Mouse (Mus musculus): Measurements from ENCODE around the gene Phactr2. TPM values are rescaled to one million over a fixed set of nuclear protein-coding genes. Genes with fewer than 3 reads are reported as not detected.
A peak's percentile ranks its signal among the peaks of the same experiment; 100 is the strongest.

Phactr2 gene
- total RNA-seq, 4 experiments from 2014 or later, result 23.1 to 26.1 (median 24.9) TPM

- no peak for DNase-seq (ENCODE audit: low spot score in 2 of 2)
Observed at GRCm38 (mm10) chr10:13401971-13402370, 72.2 kb downstream of the Phactr2 start.

GRCm38 (mm10) chr10:13395753-13396152 is 78.5 kb downstream of the Phactr2 start:
- DNase-seq (ENCODE audit: low spot score in 2 of 2), result no peak

- DNase-seq (ENCODE audit: low spot score in 2 of 2), result no peak
Observed at GRCm38 (mm10) chr10:13394000-13394399, 80.2 kb downstream of the Phactr2 start.

GRCm38 (mm10) chr10:13388116-13388922 is 85.9 kb downstream of the Phactr2 start:
- peak in 1 of 2 experiments; percentile 10 for DNase-seq (ENCODE audit: low spot score in 2 of 2)

- peak in 1 of 2 experiments; percentile 26 for DNase-seq (ENCODE audit: low spot score in 2 of 2)
Observed at GRCm38 (mm10) chr10:13384866-13385265, 89.3 kb downstream of the Phactr2 start.

GRCm38 (mm10) chr10:13377895-13378294 is 96.3 kb downstream of the Phactr2 start:
- no peak for DNase-seq (ENCODE audit: low spot score in 2 of 2)

- no peak for DNase-seq (ENCODE audit: low spot score in 2 of 2)
Observed at GRCm38 (mm10) chr10:13376428-13377260, 97.6 kb downstream of the Phactr2 start.

- no peak for DNase-seq (ENCODE audit: low spot score in 2 of 2)
Observed at GRCm38 (mm10) chr10:13375820-13376219, 98.4 kb downstream of the Phactr2 start.

GRCm38 (mm10) chr10:13369581-13370375 is 104.4 kb downstream of the Phactr2 start:
- no peak for DNase-seq (ENCODE audit: low spot score in 2 of 2)

GRCm38 (mm10) chr10:13364286-13364580 is 110.0 kb downstream of the Phactr2 start:
- DNase-seq (ENCODE audit: low spot score in 2 of 2), result no peak

GRCm38 (mm10) chr10:13363499-13364285 is 110.5 kb downstream of the Phactr2 start:
- no peak for DNase-seq (ENCODE audit: low spot score in 2 of 2)

- no peak for DNase-seq (ENCODE audit: low spot score in 2 of 2)
Observed at GRCm38 (mm10) chr10:13360913-13361312, 113.3 kb downstream of the Phactr2 start.

GRCm38 (mm10) chr10:13359846-13360245 is 114.4 kb downstream of the Phactr2 start:
- DNase-seq (ENCODE audit: low spot score in 2 of 2), result no peak

- no peak for DNase-seq (ENCODE audit: low spot score in 2 of 2)
Observed at GRCm38 (mm10) chr10:13358679-13359078, 115.5 kb downstream of the Phactr2 start.

- no peak for DNase-seq (ENCODE audit: low spot score in 2 of 2)
Observed at GRCm38 (mm10) chr10:13346609-13347290, 127.5 kb downstream of the Phactr2 start.

- DNase-seq (ENCODE audit: low spot score in 2 of 2), result no peak
Observed at GRCm38 (mm10) chr10:13340583-13340982, 133.6 kb downstream of the Phactr2 start.

GRCm38 (mm10) chr10:13336964-13337363 is 137.2 kb downstream of the Phactr2 start:
- no peak for DNase-seq (ENCODE audit: low spot score in 2 of 2)

GRCm38 (mm10) chr10:13335814-13336213 is 138.4 kb downstream of the Phactr2 start:
- no peak for DNase-seq (ENCODE audit: low spot score in 2 of 2)

GRCm38 (mm10) chr10:13335347-13335746 is 138.9 kb downstream of the Phactr2 start:
- DNase-seq (ENCODE audit: low spot score in 2 of 2), result no peak

- peak in 1 of 2 experiments; percentile 35 for DNase-seq (ENCODE audit: low spot score in 2 of 2)
Observed at GRCm38 (mm10) chr10:13333781-13334180, 140.4 kb downstream of the Phactr2 start.
